Mouse (Mus musculus) cerebellum, adult 2 months (tissue): ENCODE data around the gene Cabcoco1.

ENCODE experiments used
- CTCF ChIP-seq: fragments of 200-500 bp; IDR thresholded peaks from 2 replicates; pipeline ENCODE4 v1.5.1; 2011; ENCODE audit warnings: low read depth, mild to moderate bottlenecking, control low read depth, low read length, moderate library complexity, borderline replicate concordance; ENCODE audit not compliant: insufficient read depth
- POLR2A ChIP-seq: fragments of 200-500 bp; IDR thresholded peaks from 2 replicates; pipeline ENCODE4 v1.6.1; 2011; ENCODE audit warnings: low read length, control low read depth, borderline replicate concordance; ENCODE audit not compliant: insufficient read depth

GRCm38 (mm10) chr10:68512433-68513019 lies 29.2 kb downstream of the Cabcoco1 start:
- TF ChIP-seq CTCF (no peak), POLR2A (no peak)
